Mouse (Mus musculus) kidney, adult 9 months (tissue): Measurements from ENCODE around the gene Gm3696.
"Not testable (repeated sequence)": the region's sequence is repeated elsewhere in the genome, so short reads cannot be mapped to it uniquely, and the experiment has no call there.

Experiments used
- DNase-seq: peaks from one replicate; pipeline ENCODE4 v3.0.0; 2022

Gm3696 gene

GRCm38 (mm10) chr14:7100521-7100920, at the start of gene Gm3696:
Gene Gm3696 (minus strand): TSS chr14:7100621.
- DNase-seq: not testable (repeated sequence)

DNA sequence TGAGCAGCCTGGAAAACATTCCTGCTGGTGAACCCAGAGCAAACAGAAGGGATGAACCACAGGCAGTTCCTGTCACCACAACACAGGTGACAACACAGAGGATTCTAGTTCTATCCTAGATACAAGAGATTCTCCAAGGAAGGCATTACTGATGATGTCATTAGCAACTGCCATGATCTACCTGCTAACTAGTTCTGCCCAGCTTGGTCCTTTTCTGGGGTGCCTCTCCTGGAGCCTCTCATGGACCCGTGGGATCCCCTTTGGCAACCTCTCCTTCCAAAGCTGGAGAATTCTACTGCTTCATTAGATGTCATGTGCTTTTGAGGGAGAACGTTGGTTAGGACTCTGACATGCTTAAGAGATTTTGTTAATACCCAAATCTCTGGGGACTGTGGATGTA, 24.9 kb upstream of the Gm3696 start, which contains the start of gene Gm6676:
TSS of gene Gm6676 (minus strand) at position 101 of the 400 bp plus-strand sequence.
- not testable (repeated sequence) for DNase-seq

DNA sequence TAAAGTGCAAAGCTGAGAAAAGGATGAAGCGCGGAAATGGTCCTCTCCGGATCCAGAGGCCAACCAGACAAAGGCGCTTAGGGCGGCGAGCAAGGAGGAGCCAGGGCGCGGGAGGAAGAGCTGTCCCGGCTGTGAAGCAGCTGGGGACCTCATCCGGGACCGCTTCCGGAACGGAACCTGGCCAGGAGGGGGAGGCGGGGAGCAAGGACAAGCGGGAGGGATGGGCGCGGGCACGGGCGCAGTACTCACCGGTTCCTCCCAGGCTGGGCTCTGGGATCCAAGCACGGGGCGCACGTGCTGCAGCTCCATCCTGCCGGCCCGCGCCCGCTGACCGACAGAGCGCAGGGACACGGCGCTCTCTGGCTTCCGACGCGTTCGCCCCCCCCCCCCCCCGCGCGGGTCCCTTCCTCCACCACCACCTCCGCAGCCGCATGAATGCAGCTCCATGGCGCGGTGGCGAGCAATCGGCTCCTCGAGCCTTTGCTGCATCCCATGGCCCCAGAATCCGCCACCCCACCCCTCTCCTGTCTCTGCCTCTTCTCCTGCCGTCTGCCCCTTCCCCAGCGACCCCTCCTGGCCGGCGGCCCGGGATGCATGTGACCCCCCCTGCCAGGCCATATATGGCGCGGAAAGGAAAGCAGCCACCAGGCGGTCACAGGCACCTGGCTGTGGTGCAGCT, 4.8 kb upstream of the Gm3696 start:
- DNase-seq: not testable (repeated sequence)

GRCm38 (mm10) chr14:7044870-7045269, 55.6 kb downstream of the Gm3696 start, which contains the start of gene Gm3685:
Gene Gm3685 (minus strand): TSS chr14:7044970.
- DNase-seq: not testable (repeated sequence)
